Mouse (Mus musculus) cerebellum, adult 2 months (tissue): ENCODE results near the gene Gm44511.

Source experiments
- CTCF ChIP-seq: fragments of 200-500 bp; IDR thresholded peaks from 2 replicates; pipeline ENCODE4 v1.5.1; 2011; ENCODE audit warnings: low read depth, mild to moderate bottlenecking, control low read depth, low read length, moderate library complexity, borderline replicate concordance; ENCODE audit not compliant: insufficient read depth
- POLR2A ChIP-seq: fragments of 200-500 bp; IDR thresholded peaks from 2 replicates; pipeline ENCODE4 v1.6.1; 2011; ENCODE audit warnings: low read length, control low read depth, borderline replicate concordance; ENCODE audit not compliant: insufficient read depth

GRCm38 (mm10) chr6:128818083-128818802 lies 7.9 kb downstream of the Gm44511 start:
- TF ChIP-seq CTCF (no peak), POLR2A (no peak)
